In the genomic region with DNA sequence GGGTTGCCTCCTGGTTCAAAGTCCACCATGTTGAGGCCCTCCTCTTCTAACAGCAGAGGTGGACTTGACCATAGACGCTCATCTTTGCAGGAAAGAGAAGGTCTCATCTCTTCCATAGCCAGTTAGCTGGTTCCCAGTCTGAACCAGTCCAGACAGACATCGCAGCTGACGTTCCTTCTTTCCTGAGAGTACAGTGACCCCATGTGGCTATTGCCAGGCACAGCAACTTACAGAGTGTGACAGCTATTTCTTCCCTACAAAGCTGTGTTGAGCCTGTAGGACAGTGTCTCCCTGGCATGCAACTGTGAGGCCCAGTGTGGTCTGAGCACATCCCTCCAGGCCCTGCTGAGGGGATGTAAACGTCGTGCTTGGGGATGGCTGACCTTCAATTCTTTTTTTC, we compare ENCODE assay signal across 9 mouse cellular contexts. TPM values are rescaled to one million over a fixed set of nuclear protein-coding genes. Genes with fewer than 3 reads are reported as not detected.
DNase-seq lines count a peak whose midpoint lies in the region; ATAC-seq and TF ChIP-seq lines count a peak whose summit lies in the region.
"Had no signal": no experiment of that assay in that cellular context is flagged by ENCODE, and none has a peak within 500 bp of the region (broad histone marks: within the 10 kb centered on the region; RNA-seq: fewer than 3 reads in every experiment).

No protein-coding gene starts in this region.

- H3K36me3 ChIP-seq in embryonic facial prominence, embryonic 11.5 days (replicated peaks; ENCODE audit: control insufficient read depth, insufficient read depth, low read depth, low read length) = no peaks in the 10 kb centered on the region
- no peaks in the 10 kb centered on the region for H3K36me3 ChIP-seq in heart, embryonic 10.5 days
- no peaks in the 10 kb centered on the region for H3K36me3 ChIP-seq in lung, postnatal 0 days (ENCODE audit: insufficient read depth, low read length)
- H3K36me3 ChIP-seq: midbrain, embryonic 12.5 days had no signal

- no peak overlapping the region for H3K4me3 ChIP-seq in embryonic facial prominence, embryonic 11.5 days (ENCODE audit: low read depth, low read length)
- no peak overlapping the region for H3K4me3 ChIP-seq in heart, embryonic 10.5 days
- H3K4me3 ChIP-seq in lung, postnatal 0 days (ENCODE audit: low read depth, low read length) = no peak overlapping the region
- H3K4me3 ChIP-seq: midbrain, embryonic 12.5 days had no signal

- no peaks in the 10 kb centered on the region for H3K9me3 ChIP-seq in embryonic facial prominence, embryonic 11.5 days (replicated peaks; ENCODE audit: control insufficient read depth, low read length)
- H3K9me3 ChIP-seq in heart, embryonic 10.5 days = no peaks in the 10 kb centered on the region
- no peaks in the 10 kb centered on the region for H3K9me3 ChIP-seq in lung, postnatal 0 days (ENCODE audit: low read length)
- H3K9me3 ChIP-seq: midbrain, embryonic 12.5 days had no signal

- no peak overlapping the region for H3K27ac ChIP-seq in embryonic facial prominence, embryonic 11.5 days (replicated peaks; ENCODE audit: low read depth, low read length)
- no peak overlapping the region for H3K27ac ChIP-seq in heart, embryonic 10.5 days
- no peak overlapping the region for H3K27ac ChIP-seq in lung, postnatal 0 days (ENCODE audit: low read length)
- H3K27ac ChIP-seq: midbrain, embryonic 12.5 days had no signal

- H3K4me1 ChIP-seq in embryonic facial prominence, embryonic 11.5 days (ENCODE audit: control insufficient read depth, insufficient read depth, low read length) = no peaks in the 10 kb centered on the region
- H3K4me1 ChIP-seq in heart, embryonic 10.5 days = no peaks in the 10 kb centered on the region
- H3K4me1 ChIP-seq in lung, postnatal 0 days (ENCODE audit: insufficient read depth, low read depth, low read length) = no peaks in the 10 kb centered on the region

- no peak overlapping the region for H3K9ac ChIP-seq in embryonic facial prominence, embryonic 11.5 days (replicated peaks; ENCODE audit: low read length)
- no peak overlapping the region for H3K9ac ChIP-seq in lung, postnatal 0 days (replicated peaks; ENCODE audit: low read depth)
- H3K9ac ChIP-seq: midbrain, embryonic 12.5 days had no signal

- H3K4me2 ChIP-seq in embryonic facial prominence, embryonic 11.5 days (ENCODE audit: low read depth, low read length) = no peak overlapping the region
- H3K4me2 ChIP-seq in lung, postnatal 0 days (replicated peaks; ENCODE audit: low read depth, low read length) = no peak overlapping the region
- H3K4me2 ChIP-seq: midbrain, embryonic 12.5 days had no signal

- TF ChIP-seq EP300 in lung, postnatal 0 days (IDR thresholded peaks at IDR 0.05) = no peak

- peak; percentile 92 for TF ChIP-seq CTCF in lung, postnatal 0 days (IDR thresholded peaks at IDR 0.05)

- H3K27me3 ChIP-seq in embryonic facial prominence, embryonic 11.5 days (ENCODE audit: control insufficient read depth, insufficient read depth, low read length) = no peaks in the 10 kb centered on the region
- H3K27me3 ChIP-seq in heart, embryonic 10.5 days (ENCODE audit: insufficient read depth, poor library complexity, severe bottlenecking) = no peaks in the 10 kb centered on the region
- H3K27me3 ChIP-seq in lung, postnatal 0 days (replicated peaks; ENCODE audit: insufficient read depth, low read length) = no peaks in the 10 kb centered on the region
- H3K27me3 ChIP-seq: midbrain, embryonic 12.5 days had no signal

- peak; percentile 40 for DNase-seq in left cerebral cortex, adult 11 months (ENCODE audit: low spot score)
- DNase-seq in left cerebral cortex, adult 8-10 months (ENCODE audit: low spot score in 2 of 2) = no peak
- DNase-seq in adrenal gland, postnatal 14 days = peak; percentile 68
- DNase-seq in embryonic facial prominence, embryonic 11.5 days (ENCODE audit: low spot score) = peak; percentile 84
- peak; percentile 83 for DNase-seq in heart, embryonic 10.5 days (ENCODE audit: low spot score)
- DNase-seq in layer of hippocampus, adult 18-20 months (ENCODE audit: low spot score in 2 of 2) = peak; percentile 37 to 81
- DNase-seq in lung, postnatal 0 days (ENCODE audit: low spot score) = peak; percentile 76
- peak; percentile 68 to 75 for DNase-seq in right cerebral cortex, adult 2 months (ENCODE audit: low spot score in 2 of 2)

- 4% methylated on average over 5 of the region's 5 CpGs for WGBS in embryonic facial prominence, embryonic 11.5 days
- WGBS in heart, embryonic 10.5 days = 11% methylated on average over 5 of the region's 5 CpGs
- 4% methylated on average over 5 of the region's 5 CpGs for WGBS in lung, postnatal 0 days

- ATAC-seq in embryonic facial prominence, embryonic 11.5 days (replicated peaks; ENCODE audit: insufficient number of reproducible peaks, low FRiP score, low TSS enrichment, low read depth) = no peak
- ATAC-seq in lung, postnatal 0 days = peak; percentile 35; the same call in 1 of the 2 replicates

RNA-seq across cellular contexts. Expression of gene Lonrf2, which starts 49.1 kb away (rescaled TPM):
- 100 to 1,000 TPM; 109 to 123 (median 115) TPM for total RNA-seq in left cerebral cortex, adult 8-10 months (2022)
- 5.0 and 5.3 TPM in 2 replicates for total RNA-seq in adrenal gland, postnatal 14 days (2021)
- 2.0 and 2.3 TPM in 2 replicates for polyA plus RNA-seq in embryonic facial prominence, embryonic 11.5 days (2014; fragmentation: Nextera tagmentation; extraction: Ambion mirVana)
- polyA plus RNA-seq in heart, embryonic 10.5 days (2016; fragmentation: Nextera tagmentation; extraction: Ambion mirVana) = 0.59 and 0.60 TPM in 2 replicates
- total RNA-seq in layer of hippocampus, adult 18-20 months (2021) = 100 to 1,000 TPM; 106 to 110 TPM
- 0.07 and 0.08 TPM in 2 replicates for polyA plus RNA-seq in lung, postnatal 0 days (2015; fragmentation: Nextera tagmentation; extraction: Ambion mirVana)

Comparison
In these comparisons a context has a peak if more than half of its experiments do, and no peak if none do; other contexts are left out.
1. DNase-seq: peak in left cerebral cortex, adult 11 months (single experiment), adrenal gland, postnatal 14 days (single experiment), embryonic facial prominence, embryonic 11.5 days (single experiment), heart, embryonic 10.5 days (single experiment), layer of hippocampus, adult 18-20 months (2 of 2), lung, postnatal 0 days (single experiment) and right cerebral cortex, adult 2 months (2 of 2); none in left cerebral cortex, adult 8-10 months (0 of 2).
2. RNA of gene Lonrf2, which starts 49.1 kb away (total RNA-seq): 109 to 123 TPM in left cerebral cortex, adult 8-10 months and 106 to 110 TPM in layer of hippocampus, adult 18-20 months; 5.0 to 5.3 TPM in adrenal gland, postnatal 14 days; every median in the first group is over 10 times any median in the second.